Mouse (Mus musculus): Measurements from ENCODE around the gene Kcnt2. TPM values are rescaled to one million over a fixed set of nuclear protein-coding genes. Genes with fewer than 3 reads are reported as not detected.
A peak's percentile ranks its signal among the peaks of the same experiment; 100 is the strongest.

Gene Kcnt2
- total RNA-seq (2017) = not detected in 2 replicates

DNA sequence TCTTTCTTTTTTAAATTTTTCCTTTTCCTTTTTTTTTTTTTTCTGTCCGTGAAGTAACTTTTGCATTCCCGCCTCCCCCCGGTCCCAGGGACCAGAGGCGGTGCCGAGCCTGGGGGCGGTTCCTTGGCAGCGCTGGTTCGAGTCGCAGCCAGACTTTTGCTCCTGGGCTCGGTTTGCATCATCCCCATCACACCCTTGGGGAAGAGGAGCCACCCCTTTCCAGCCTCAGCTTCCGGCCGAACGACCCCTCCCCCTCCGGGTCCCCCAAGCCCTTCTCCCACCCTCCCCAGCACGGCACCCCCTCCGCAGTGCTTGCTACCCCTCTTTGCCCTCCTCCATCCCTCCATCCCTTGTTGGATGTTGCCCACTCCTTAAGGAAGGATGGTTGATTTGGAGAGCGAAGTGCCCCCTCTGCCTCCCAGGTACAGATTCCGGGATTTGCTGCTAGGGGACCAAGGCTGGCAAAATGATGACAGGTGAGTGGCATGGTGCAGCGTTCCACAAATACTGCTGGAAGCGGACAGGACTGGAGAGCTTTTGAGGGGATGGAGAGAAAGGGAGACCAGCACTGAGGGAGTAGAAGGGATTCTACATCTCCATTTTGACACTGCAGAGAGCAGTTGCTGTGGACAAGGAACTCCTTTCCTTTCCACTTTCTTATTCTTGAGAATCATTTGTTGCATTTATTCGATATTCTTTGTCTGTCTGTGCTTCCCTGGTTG lies at the start of gene Kcnt2:
Gene Kcnt2, plus strand, starts transcription at position 283 of the 722 bp plus-strand sequence.
- ATAC-seq (replicated peaks; ENCODE audit: low read depth, poor library complexity, severe bottlenecking) = no peak

DNA sequence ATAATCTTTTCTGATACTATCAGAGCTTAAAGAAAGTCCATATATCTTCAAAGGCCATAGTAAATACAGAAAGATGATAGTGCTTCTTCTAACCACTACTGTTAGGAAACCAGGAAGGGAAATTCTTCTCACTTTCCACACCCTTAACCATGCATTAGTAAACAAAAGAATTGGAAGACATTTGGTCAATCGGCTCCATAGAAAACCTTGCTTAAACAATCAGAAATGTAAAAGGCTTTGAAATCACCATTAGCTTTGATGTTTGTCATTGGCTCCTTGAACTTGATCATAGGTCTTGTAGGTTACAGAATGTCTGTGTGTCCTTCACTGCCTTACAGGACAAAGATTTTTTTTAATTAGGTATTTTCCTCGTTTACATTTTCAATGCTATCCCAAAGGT lies 40.6 kb upstream of the Kcnt2 start:
- ATAC-seq (replicated peaks; ENCODE audit: low read depth, poor library complexity, severe bottlenecking) = no peak

DNA sequence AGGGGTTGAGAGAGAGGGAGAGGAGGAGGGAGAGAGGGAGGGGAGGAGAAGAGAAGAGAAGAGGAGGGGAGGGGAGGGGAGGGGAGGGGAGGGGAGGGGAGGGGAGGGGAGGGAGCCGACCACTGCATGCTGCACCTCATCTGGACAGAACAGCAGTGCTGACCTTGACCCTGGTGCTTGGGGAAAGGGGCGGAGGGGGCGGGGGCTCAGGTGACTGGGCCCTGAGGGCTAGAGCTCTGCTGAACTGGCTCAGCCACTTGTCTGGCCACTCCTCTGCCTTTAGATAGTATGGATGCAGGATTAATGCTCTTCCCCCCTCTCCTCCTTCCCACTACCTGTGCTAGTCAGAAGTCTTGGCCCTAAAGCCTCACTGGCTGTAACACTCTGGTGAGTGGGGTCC lies 20.7 kb upstream of the Kcnt2 start:
- no peak for ATAC-seq (replicated peaks; ENCODE audit: low read depth, poor library complexity, severe bottlenecking)

DNA sequence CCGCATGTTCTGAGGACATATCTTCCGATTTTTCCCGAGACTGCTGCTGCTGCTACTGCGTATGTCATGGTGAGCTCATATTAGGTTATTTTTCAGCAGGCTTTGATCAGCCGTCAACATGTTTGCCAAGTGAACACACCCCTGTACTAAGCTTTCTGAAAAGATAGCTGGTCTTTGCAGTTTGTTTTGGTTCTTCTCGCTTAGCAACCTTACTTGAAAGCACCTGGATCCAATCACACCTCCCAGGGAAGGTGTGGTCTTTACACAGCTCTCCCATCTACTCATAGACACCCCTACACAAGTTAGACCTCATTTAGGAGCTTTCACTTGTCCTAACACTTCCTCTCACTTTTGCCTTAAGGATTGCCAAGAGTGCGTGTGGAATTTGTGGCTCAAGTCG lies 19.3 kb upstream of the Kcnt2 start:
- no peak for ATAC-seq (replicated peaks; ENCODE audit: low read depth, poor library complexity, severe bottlenecking)

DNA sequence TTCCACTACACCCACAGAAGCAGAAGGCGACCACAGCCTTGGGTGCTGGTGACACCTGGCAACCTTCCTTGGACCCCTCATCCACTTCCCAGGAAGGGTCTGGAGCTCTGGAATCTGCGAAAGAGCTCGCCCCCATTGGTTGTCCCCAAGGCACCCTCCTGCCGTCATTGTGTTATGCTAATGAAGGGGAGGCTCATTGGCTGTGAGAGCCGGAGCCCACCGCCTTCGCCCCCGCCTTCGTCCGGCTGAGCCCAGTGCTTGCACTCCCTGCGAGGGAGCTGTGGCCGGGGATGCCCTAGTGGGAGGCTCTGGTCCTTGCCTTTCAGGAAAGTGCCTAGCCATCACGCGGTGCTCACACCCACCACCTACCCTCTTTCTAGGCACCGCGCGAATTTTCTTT lies 493 bp upstream of the Kcnt2 start:
- 0 out of 2 replicates have a peak, but pooled peaks have one; percentile 25 for ATAC-seq (replicated peaks; ENCODE audit: low read depth, poor library complexity, severe bottlenecking)

DNA sequence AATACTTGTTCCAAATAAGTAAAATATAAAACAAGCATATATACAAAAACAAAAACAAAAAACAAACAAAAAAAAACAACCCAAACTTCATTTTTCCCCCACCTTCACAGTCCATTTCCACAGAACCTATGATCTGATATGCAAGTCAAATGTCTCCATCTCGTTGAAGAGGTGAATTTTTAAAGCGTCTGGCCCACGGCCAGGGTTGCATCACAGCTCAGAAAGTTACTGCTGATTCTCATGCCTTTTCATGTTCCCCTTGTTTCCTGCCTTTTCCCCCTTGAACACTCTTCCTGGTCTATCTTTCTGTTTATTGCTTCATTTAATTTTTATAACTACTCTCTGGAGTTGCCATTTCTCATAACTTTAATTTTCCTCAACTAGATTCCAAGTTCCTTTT lies 18.7 kb downstream of the Kcnt2 start:
- ATAC-seq (replicated peaks; ENCODE audit: low read depth, poor library complexity, severe bottlenecking) = no peak

DNA sequence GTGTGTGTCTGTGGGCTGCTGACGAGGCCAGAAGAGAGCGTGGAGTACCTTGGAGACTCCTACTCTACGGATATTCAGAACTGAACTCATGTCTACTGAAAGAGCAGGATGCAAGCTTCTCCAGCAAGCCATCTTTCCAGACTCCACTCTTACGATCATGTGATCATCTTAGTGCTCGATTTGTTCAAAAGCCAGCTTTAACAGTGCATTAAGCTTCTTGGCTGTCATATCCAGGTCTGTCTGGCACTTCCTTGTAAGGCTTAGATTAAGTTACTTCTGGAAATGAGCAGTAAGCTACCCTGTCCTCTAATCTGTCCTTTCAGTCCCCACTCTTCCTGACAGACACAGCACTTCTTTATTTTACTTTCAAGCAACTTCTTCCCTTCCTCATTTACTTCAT lies 20.1 kb downstream of the Kcnt2 start:
- no peak for ATAC-seq (replicated peaks; ENCODE audit: low read depth, poor library complexity, severe bottlenecking)

DNA sequence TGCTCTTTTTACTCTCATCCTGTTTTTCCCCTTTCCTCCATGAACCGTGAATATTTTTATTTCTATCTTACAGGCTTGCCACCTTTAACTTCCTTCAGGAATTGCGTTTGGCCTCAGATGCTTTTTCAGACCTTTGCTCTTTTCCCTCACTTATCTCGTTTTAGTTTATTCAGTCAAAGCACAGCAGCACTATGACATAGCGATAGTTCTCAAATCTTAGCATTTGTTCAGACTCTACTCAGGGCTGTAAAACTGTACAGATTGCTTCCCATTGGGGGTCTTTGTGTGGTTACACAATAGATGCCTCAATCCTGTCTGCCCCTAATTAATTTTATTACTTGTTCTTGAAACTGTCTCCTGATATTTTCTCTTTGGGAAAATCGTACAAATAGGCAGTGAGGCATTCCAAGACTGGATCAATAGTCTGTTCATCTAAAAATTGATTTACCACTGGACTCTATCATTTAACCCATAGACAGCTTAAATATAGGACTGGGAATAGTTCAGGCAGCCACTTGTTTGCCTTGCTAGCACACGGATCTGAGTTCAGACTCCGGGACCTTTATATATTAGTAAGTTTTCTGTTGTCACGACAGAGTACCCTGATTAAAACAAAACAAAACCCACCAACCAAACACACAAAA lies 20.8 kb downstream of the Kcnt2 start:
- no peak for ATAC-seq (replicated peaks; ENCODE audit: low read depth, poor library complexity, severe bottlenecking)

DNA sequence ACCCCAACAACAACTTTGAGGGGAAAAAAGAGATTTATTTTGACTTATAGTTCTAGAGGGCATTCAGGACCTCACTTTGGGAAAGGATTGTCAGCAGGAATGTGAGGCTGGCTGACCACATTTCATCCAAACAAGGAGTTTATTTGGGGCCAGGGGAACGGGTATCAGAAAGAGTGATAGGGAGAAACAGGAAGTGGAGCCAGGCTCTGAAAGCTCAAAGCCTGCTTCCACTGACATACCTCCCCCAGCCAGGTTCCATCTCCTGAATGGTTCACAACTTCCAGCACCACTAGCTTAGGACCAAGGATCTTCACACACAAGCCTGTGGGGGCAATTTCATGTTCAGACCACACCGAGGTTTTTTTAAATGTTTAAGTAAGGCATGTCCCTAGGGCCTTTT lies 21.3 kb downstream of the Kcnt2 start:
- no peak for ATAC-seq (replicated peaks; ENCODE audit: low read depth, poor library complexity, severe bottlenecking)

DNA sequence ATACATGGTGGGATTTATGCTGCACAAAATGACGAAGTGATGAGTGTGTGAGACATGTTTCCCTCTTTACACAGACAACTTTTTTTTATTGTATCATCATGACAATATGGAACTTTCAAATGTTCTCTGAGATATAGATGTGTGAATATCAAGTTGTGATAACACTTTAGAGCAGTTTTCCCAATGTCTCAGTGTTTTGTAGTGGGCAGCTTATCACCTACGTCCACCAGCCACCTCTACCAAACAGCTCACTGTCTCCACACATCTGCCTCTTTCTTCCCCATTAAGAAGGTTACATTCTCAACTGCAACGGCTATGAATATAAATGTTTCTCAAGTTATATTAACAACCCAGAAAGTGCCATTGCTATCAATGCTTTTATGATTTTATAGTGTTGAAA lies 27.7 kb downstream of the Kcnt2 start:
- ATAC-seq (replicated peaks; ENCODE audit: low read depth, poor library complexity, severe bottlenecking) = no peak

DNA sequence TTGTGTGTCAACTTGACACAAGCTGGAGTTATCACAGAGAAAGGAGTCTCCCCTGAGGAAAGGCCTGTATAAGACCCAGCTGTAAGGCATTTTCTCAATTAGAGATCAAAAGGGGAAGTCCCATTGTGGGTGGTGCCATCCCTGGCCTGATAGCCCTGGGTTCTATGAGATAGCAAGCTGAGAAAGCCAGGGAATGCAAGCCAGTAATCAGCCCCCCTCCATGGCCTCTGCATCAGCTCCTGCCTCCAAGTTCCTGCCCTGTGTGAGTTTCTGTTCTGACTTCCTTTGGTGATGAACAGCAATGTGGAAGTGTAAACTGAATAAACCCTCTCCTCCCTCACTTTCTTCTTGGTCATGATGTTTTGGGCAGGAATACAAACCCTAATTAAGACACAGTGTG lies 29.9 kb downstream of the Kcnt2 start:
- no peak for ATAC-seq (replicated peaks; ENCODE audit: low read depth, poor library complexity, severe bottlenecking)

DNA sequence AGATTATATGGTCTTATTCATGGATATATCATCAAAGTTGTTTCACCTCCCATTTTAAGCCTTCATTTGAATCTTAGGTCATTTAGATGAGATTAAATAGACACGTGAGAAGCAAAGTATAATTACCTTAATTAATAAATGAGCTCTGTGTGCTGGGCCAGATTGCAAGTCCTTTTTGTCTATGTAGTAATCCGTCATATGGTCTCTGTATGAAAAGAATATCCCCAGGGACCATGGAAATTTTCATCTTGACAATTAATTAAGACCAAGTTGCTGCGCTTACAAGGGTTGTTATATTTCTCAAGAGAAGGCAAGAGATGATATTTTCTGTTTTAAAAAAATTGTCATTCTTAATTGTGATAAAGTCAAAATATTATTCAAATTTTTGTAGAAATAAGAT lies 47.2 kb downstream of the Kcnt2 start:
- ATAC-seq (replicated peaks; ENCODE audit: low read depth, poor library complexity, severe bottlenecking) = no peak

DNA sequence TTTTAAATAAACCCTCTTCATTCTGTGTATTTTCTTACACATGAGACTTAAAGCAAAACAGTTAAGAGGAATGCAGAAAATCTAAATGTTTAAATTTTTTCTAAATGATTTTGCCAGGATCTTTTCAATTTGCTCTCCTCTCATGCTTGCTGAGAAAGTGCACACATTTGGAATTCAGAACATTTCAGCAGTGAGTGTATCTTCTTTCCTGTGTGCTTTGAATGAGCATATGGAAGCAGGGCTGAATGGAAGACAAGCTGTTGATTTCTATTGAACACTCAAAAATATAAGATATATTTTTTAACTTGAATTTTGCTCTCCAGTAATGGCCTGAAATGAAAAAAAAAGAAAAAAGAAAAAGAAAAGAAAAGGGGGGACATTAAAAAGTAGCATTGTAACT lies 49.5 kb downstream of the Kcnt2 start:
- ATAC-seq (replicated peaks; ENCODE audit: low read depth, poor library complexity, severe bottlenecking) = no peak

DNA sequence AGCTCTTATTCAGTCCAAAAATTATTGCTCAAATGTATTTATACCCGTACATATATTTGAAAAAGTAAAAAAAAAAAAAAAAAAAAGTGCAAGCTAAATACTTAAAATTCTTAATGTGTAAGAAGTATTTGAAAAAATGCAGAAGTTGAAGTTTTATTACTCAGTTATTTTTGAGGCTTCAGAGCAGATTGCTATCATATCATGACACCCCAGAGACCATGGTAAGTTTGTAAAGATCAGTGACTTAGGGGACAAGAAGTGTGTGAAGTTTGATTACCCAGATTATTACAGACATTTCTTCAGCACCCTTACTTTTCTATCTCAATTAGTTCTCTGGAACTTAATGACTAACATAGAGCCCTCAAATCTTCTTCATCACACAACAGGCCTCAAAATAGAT lies 58.3 kb downstream of the Kcnt2 start:
- no peak for ATAC-seq (replicated peaks; ENCODE audit: low read depth, poor library complexity, severe bottlenecking)

DNA sequence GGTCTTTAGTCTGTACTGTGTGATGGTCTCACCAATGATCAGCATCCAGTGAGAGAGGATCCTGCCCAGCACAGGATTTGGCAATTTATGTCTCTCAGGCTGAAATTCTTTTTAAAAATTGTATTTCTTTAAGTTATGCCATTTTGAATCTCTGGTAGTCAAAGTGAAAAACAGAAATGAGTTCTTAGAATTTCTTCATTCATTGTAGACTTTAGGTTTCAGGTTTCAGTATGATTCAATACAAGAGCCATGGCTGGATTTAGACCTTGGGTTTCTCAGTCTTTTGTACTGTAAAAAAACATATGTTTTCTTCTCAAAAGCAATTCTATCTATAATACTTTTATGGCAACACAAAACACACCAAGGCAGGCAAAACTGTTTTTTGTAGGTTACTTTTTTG lies 59.4 kb downstream of the Kcnt2 start:
- no peak for ATAC-seq (replicated peaks; ENCODE audit: low read depth, poor library complexity, severe bottlenecking)

DNA sequence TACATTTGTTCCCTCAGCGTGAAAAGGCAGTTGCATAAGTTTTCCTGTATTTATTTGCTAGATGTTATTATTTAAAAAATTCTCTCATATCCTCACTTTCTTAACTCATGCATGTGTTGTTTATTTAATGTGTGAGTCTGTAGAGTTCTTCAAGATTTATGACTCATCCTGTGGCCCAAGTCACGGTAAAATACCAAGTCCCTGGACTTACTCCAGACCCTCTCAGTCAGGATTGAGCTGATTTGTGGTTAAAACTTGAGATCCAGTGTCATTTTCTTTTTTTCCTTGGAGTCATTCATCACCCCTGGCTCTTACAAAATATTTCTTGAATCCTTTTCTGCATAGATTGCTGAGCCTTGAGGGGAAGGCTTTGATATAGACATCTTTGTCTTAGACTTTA lies 60.4 kb downstream of the Kcnt2 start:
- no peak for ATAC-seq (replicated peaks; ENCODE audit: low read depth, poor library complexity, severe bottlenecking)

DNA sequence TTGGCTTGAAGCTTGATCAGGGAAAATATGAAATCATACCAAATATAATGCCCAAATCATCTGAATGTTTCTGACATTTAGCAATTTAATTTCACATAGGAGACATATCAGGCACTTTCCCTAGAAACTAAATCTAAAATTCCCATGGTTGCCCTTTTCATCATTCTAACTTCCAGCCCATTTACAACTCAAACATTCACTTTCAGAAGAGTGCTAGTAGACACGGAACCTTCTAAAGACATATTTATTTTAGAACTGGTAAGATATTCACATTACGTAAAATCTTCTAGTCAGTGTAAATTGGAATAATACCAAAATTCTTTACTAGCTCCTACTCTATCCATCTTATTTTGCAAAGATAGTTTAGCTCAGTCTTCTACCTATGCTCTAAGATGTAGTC lies 64.8 kb downstream of the Kcnt2 start:
- ATAC-seq (replicated peaks; ENCODE audit: low read depth, poor library complexity, severe bottlenecking) = no peak

DNA sequence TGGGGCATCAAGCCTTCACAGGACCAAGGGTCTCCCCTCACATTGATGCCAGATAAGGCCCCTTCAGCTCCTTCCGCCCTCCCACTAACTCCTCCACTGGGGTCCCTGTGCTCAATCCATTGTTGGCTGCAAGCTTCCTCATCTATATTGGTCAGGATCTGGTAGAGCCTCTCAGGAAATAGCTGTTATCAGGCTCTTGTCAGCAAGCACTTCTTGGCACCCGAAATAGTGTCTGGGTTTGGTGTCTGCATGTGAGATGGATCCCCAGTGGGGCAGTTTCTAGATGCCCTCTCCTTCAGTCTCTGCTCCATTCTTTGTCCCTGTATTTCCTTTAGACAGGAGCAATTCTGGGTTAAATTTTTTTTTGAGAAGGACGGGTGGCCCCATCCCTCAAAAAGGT lies 79.1 kb downstream of the Kcnt2 start:
- no peak for ATAC-seq (replicated peaks; ENCODE audit: low read depth, poor library complexity, severe bottlenecking)

DNA sequence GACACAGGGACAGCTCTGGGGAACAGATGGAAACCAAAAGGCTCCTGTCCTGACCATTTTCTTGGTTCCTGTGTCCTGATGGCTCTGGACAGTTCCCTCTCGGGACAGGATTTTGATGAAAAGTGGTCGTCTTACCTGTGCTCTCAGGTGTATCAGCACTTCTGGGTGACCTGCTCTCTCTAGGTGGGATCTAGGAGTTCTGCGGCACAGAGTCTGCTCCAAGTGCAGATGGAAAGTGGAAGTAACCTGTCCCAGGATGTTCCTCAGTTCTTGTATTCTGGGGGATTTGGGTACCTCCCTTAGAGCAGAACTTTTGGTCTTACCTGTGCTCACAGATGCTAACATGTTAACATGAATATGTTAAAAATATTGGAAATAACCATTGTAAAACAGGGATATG lies 80.8 kb downstream of the Kcnt2 start:
- ATAC-seq (replicated peaks; ENCODE audit: low read depth, poor library complexity, severe bottlenecking) = no peak

DNA sequence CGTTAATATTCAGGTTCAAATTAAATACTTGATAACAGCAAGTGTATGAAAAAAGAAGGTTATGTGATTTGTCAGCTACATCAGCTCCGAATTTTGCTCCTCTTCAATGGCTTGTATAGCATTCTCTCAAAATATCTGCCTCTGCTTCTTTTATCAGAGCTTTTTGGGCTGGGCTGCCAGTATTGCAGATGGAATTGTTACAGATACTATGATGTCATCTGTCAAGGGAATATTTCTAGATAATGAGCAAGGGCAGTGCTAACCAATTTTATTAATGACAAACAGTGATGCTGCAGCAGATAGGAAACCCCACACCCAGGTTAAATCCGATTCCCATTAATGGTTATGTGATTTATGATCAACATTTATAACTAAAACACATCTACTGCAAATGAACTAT lies 87.7 kb downstream of the Kcnt2 start:
- ATAC-seq (replicated peaks; ENCODE audit: low read depth, poor library complexity, severe bottlenecking) = no peak

DNA sequence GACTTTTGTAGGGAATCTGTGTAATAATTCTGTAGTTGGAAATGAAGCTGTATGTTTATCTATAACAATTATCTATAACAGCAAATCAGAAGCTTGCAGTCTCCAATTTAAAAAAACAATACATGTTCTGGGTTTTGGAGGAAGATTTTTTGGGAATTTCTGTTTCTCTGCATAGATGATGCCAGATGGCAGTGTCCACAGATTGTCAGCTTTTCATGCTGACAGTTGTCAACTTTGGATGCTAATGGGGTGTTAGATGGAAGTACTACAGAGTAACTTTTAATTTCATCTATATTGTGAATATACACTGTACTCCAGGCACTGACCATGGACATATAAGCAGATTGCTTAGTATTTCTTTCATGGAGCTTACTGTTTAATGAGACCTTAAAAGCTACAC lies 92.5 kb downstream of the Kcnt2 start:
- no peak for ATAC-seq (replicated peaks; ENCODE audit: low read depth, poor library complexity, severe bottlenecking)

DNA sequence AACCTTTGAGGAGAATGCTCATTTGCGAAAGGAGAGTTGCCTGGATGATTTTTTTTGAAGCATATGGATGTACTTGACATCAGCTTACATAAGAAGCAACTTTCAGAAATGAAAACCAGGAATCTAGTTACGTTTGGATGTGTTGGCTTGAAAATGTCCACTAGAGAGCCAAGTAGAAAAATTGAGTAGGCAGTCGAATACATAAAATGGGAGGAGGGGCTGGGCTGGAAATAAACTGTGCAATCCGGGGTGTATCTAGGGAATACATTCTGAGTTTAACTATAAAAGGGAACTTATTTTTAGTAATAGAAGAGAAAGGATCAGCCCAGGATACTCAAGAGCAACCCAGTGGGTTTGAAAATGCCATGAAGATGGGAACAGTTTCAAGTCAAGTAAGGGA lies 93.4 kb downstream of the Kcnt2 start:
- ATAC-seq (replicated peaks; ENCODE audit: low read depth, poor library complexity, severe bottlenecking) = no peak
